Mouse (Mus musculus) liver, adult 2 months (tissue): ENCODE measurements around the gene Sco1. TPM values are rescaled to one million over a fixed set of nuclear protein-coding genes. Genes with fewer than 3 reads are reported as not detected.

Experiments used
- DNase-seq: peaks from one replicate; pipeline ENCODE4 v3.0.0-alpha.2; 2011; ENCODE audit warnings: low read depth, low spot score; ENCODE audit errors: extremely low read depth
- H3K27ac ChIP-seq: fragments of 200-500 bp; replicated peaks from 2 replicates; pipeline ENCODE4 v1.5.1; 2012; ENCODE audit warnings: low read depth, mild to moderate bottlenecking, control low read depth, inconsistent platforms, low read length; ENCODE audit not compliant: insufficient read depth
- H3K27me3 ChIP-seq: fragments of 200-500 bp; 2 replicates; pipeline ENCODE4 v1.6.1; 2012; ENCODE audit warnings: mild to moderate bottlenecking, moderate library complexity, low read length, inconsistent platforms; ENCODE audit not compliant: control insufficient read depth, insufficient read depth
- H3K36me3 ChIP-seq: fragments of 200-500 bp; 2 replicates; pipeline ENCODE4 v1.6.1; 2012; ENCODE audit warnings: low read length, inconsistent platforms; ENCODE audit not compliant: control insufficient read depth, insufficient read depth
- H3K4me1 ChIP-seq: fragments of 200-500 bp; 2 replicates; pipeline ENCODE4 v1.6.1; 2011; ENCODE audit warnings: low read length; ENCODE audit not compliant: control insufficient read depth, insufficient read depth
- H3K4me3 ChIP-seq: fragments of 200-500 bp; 2 replicates; pipeline ENCODE4 v1.5.1; 2011; ENCODE audit warnings: low read depth, mild to moderate bottlenecking, control low read depth, low read length, moderate library complexity; ENCODE audit not compliant: insufficient read depth
- H3K79me2 ChIP-seq: fragments of 200-500 bp; 2 replicates; pipeline ENCODE4 v1.6.1; 2012; ENCODE audit warnings: inconsistent platforms, mild to moderate bottlenecking, low read length, moderate library complexity; ENCODE audit not compliant: control insufficient read depth, insufficient read depth
- H3K9ac ChIP-seq: fragments of 200-500 bp; 2 replicates; pipeline ENCODE4 v1.6.1; 2012; ENCODE audit warnings: low read depth, mild to moderate bottlenecking, control low read depth, inconsistent platforms, low read length
- CTCF ChIP-seq: fragments of 200-500 bp; IDR thresholded peaks from 2 replicates; pipeline ENCODE4 v1.5.1; 2011; ENCODE audit warnings: low read depth, low read length, control low read depth
- POLR2A ChIP-seq: fragments of 200-500 bp; IDR thresholded peaks from 2 replicates; pipeline ENCODE4 v1.6.1; 2011; ENCODE audit warnings: low read length, control low read depth; ENCODE audit not compliant: insufficient read depth; ENCODE audit errors: extremely low read depth
- WGBS: fragments of 180-500 bp; shearing (Covaris S2); methylation state at CpG from one replicate; pipeline ENCODE4 v1.1.7; 2018; 5-methylcytosine and 5-hydroxymethylcytosine counted together
- polyA plus RNA-seq: library from polyadenylated mRNA; depleted of rRNA; stranded (reverse); fragments of >200 nt; gene quantifications from 2 replicates; pipeline ENCODE4 v1.2.3, GENCODE M21; 2012
- total RNA-seq: library from RNA; depleted of rRNA; stranded (reverse); fragments of >200 nt; gene quantifications from 2 replicates; pipeline ENCODE4 v1.2.3, GENCODE M21; 2014

Gene Sco1
- total and polyA plus RNA-seq, 2 experiments = 4.8 to 11.5 TPM

- Histone ChIP-seq H3K79me2 (no peaks in the 10 kb centered on the region), H3K27ac (no peak overlapping the region), H3K4me3 (no peak overlapping the region), H3K4me1 (no peaks in the 10 kb centered on the region), H3K9ac (no peak overlapping the region), H3K27me3 (no peaks in the 10 kb centered on the region), H3K36me3 (no peaks in the 10 kb centered on the region)
- DNase-seq = no peak
- TF ChIP-seq POLR2A = no peak
- no peak for TF ChIP-seq CTCF
- WGBS = 66% methylated on average over 3 of the region's 3 CpGs
These were observed 25.0 kb downstream of the Sco1 start for GRCm38 (mm10) chr11:67077435-67077834.

GRCm38 (mm10) chr11:67078000-67078399, 25.5 kb downstream of the Sco1 start, which contains the start of gene Myh3:
Gene Myh3, plus strand, starts transcription at chr11:67078300.
- 81% methylated on average over 5 of the region's 5 CpGs for WGBS
- H3K79me2 ChIP-seq = no peaks in the 10 kb centered on the region
- H3K27ac ChIP-seq = no peak within 1 kb of the TSS
- no peak within 1 kb of the TSS for H3K9ac ChIP-seq
- no peak for DNase-seq
- no peaks in the 10 kb centered on the region for H3K27me3 ChIP-seq
- TF ChIP-seq CTCF (no peak), POLR2A (no peak)
- no peaks in the 10 kb centered on the region for H3K4me1 ChIP-seq
- no peak within 1 kb of the TSS for H3K4me3 ChIP-seq
- no peaks in the 10 kb centered on the region for H3K36me3 ChIP-seq

GRCm38 (mm10) chr11:67078888-67079287, 26.4 kb downstream of the Sco1 start:
- TF ChIP-seq POLR2A (no peak), CTCF (no peak)
- H3K36me3 ChIP-seq = no peaks in the 10 kb centered on the region
- H3K79me2 ChIP-seq = no peaks in the 10 kb centered on the region
- H3K4me3 ChIP-seq = no peak overlapping the region
- H3K9ac ChIP-seq = no peak overlapping the region
- WGBS = 86% methylated on average over 6 of the region's 6 CpGs
- no peaks in the 10 kb centered on the region for H3K27me3 ChIP-seq
- H3K27ac ChIP-seq = no peak overlapping the region
- DNase-seq = no peak
- H3K4me1 ChIP-seq = no peaks in the 10 kb centered on the region

- H3K4me3 ChIP-seq = no peak overlapping the region
- no peak overlapping the region for H3K9ac ChIP-seq
- no peaks in the 10 kb centered on the region for H3K36me3 ChIP-seq
- no peaks in the 10 kb centered on the region for H3K79me2 ChIP-seq
- TF ChIP-seq POLR2A (no peak), CTCF (no peak)
- no peaks in the 10 kb centered on the region for H3K4me1 ChIP-seq
- H3K27ac ChIP-seq = no peak overlapping the region
- H3K27me3 ChIP-seq = 0 out of 2 replicates have a peak, but pooled peaks cover 3% of the 10 kb centered on the region
- 78% methylated on average over 11 of the region's 11 CpGs for WGBS
- DNase-seq = no peak
These were observed 27.3 kb downstream of the Sco1 start for GRCm38 (mm10) chr11:67079740-67080139.

- H3K4me1 ChIP-seq = no peaks in the 10 kb centered on the region
- H3K4me3 ChIP-seq = no peak overlapping the region
- no peaks in the 10 kb centered on the region for H3K36me3 ChIP-seq
- H3K27ac ChIP-seq = no peak overlapping the region
- no peaks in the 10 kb centered on the region for H3K79me2 ChIP-seq
- 2% methylated on average over 3 of the region's 3 CpGs for WGBS
- H3K9ac ChIP-seq = no peak overlapping the region
- DNase-seq = peak; percentile 39
- peaks cover 5% of the 10 kb centered on the region; the same call in 1 of the 2 replicates for H3K27me3 ChIP-seq
- TF ChIP-seq CTCF = peak; percentile 59; the same call in 1 of the 2 replicates
- no peak for TF ChIP-seq POLR2A
These were observed 27.7 kb downstream of the Sco1 start for GRCm38 (mm10) chr11:67080168-67080567.

GRCm38 (mm10) chr11:67081125-67081649, 28.7 kb downstream of the Sco1 start:
- H3K27me3 ChIP-seq = peaks cover 5% of the 10 kb centered on the region; the same call in 1 of the 2 replicates
- TF ChIP-seq CTCF (no peak), POLR2A (no peak)
- H3K9ac ChIP-seq = no peak overlapping the region
- H3K4me3 ChIP-seq = no peak overlapping the region
- H3K27ac ChIP-seq = no peak overlapping the region
- peak; percentile 48 for DNase-seq
- H3K36me3 ChIP-seq = no peaks in the 10 kb centered on the region
- no peaks in the 10 kb centered on the region for H3K4me1 ChIP-seq
- WGBS = 5% methylated on average over 11 of the region's 11 CpGs
- no peaks in the 10 kb centered on the region for H3K79me2 ChIP-seq
